Mouse (Mus musculus) embryonic facial prominence, embryonic 15.5 days (tissue): Measurements from ENCODE around the gene Slc35f3. TPM values are rescaled to one million over a fixed set of nuclear protein-coding genes. Genes with fewer than 3 reads are reported as not detected.

Experiments used
- ATAC-seq: fragments of 200-750 bp; cut with Nextera tagmentation; 2 replicates; pipeline ENCODE4 v1.8.0; 2017; ENCODE audit warnings: low read depth, moderate TSS enrichment; ENCODE audit not compliant: insufficient number of reproducible peaks, low FRiP score, low TSS enrichment
- H3K27ac ChIP-seq: fragments of 300-500 bp; sonication (generic); replicated peaks from 2 replicates; pipeline ENCODE4 v1.5.1; 2015; ENCODE audit warnings: mild to moderate bottlenecking, inconsistent platforms
- H3K27me3 ChIP-seq: fragments of 300-500 bp; sonication (generic); 2 replicates; pipeline ENCODE4 v1.6.1; 2015; ENCODE audit warnings: inconsistent platforms
- H3K36me3 ChIP-seq: fragments of 300-500 bp; sonication (generic); 2 replicates; pipeline ENCODE4 v1.6.1; 2015; ENCODE audit warnings: mild to moderate bottlenecking, inconsistent platforms
- H3K4me1 ChIP-seq: fragments of 300-500 bp; sonication (generic); 2 replicates; pipeline ENCODE4 v1.6.1; 2015; ENCODE audit warnings: inconsistent platforms
- H3K4me2 ChIP-seq: fragments of 300-500 bp; sonication (generic); replicated peaks from 2 replicates; pipeline ENCODE4 v1.6.1; 2015; ENCODE audit warnings: mild to moderate bottlenecking, inconsistent platforms
- H3K4me3 ChIP-seq: fragments of 300-500 bp; sonication (generic); replicated peaks from 2 replicates; pipeline ENCODE4 v1.5.1; 2015; ENCODE audit warnings: mild to moderate bottlenecking, inconsistent platforms
- H3K9ac ChIP-seq: fragments of 300-500 bp; sonication (generic); 2 replicates; pipeline ENCODE4 v1.6.1; 2015; ENCODE audit warnings: inconsistent platforms
- H3K9me3 ChIP-seq: fragments of 300-500 bp; sonication (generic); replicated peaks from 2 replicates; pipeline ENCODE4 v1.6.1; 2016; ENCODE audit warnings: inconsistent platforms
- WGBS: fragments of 180-500 bp; shearing (Covaris S2); methylation state at CpG from one replicate; pipeline ENCODE4 v1.1.7; 2015; 5-methylcytosine and 5-hydroxymethylcytosine counted together
- polyA plus RNA-seq: library from polyadenylated mRNA; unstranded; fragments of >200 nt; fragmentation: Nextera tagmentation; extraction: Ambion mirVana; gene quantifications from 2 replicates; pipeline ENCODE4 v1.2.1, GENCODE M21; 2015

The Slc35f3 gene
- polyA plus RNA-seq, 1 experiment from 2014 or later: 0.63 TPM

GRCm38 (mm10) chr8:126275886-126276285 lies 22.5 kb upstream of the Slc35f3 start:
- 66% methylated on average over 4 of the region's 4 CpGs for WGBS
- no peaks in the 10 kb centered on the region for H3K4me1 ChIP-seq
- no peak overlapping the region for H3K9ac ChIP-seq
- no peaks in the 10 kb centered on the region for H3K36me3 ChIP-seq
- no peaks in the 10 kb centered on the region for H3K9me3 ChIP-seq
- no peak for ATAC-seq
- H3K27ac ChIP-seq: no peak overlapping the region
- no peaks in the 10 kb centered on the region for H3K27me3 ChIP-seq
- H3K4me3 ChIP-seq: no peak overlapping the region
- no peak overlapping the region for H3K4me2 ChIP-seq

- Histone ChIP-seq H3K9ac (no peak overlapping the region), H3K27me3 (peaks cover 10% of the 10 kb centered on the region), H3K4me2 (no peak overlapping the region), H3K4me1 (no peaks in the 10 kb centered on the region), H3K9me3 (no peaks in the 10 kb centered on the region), H3K27ac (no peak overlapping the region), H3K4me3 (no peak overlapping the region), H3K36me3 (no peaks in the 10 kb centered on the region)
- WGBS: 76% methylated on average over 10 of the region's 10 CpGs
- ATAC-seq: no peak
Measured at GRCm38 (mm10) chr8:126291951-126292350, 6.4 kb upstream of the Slc35f3 start.

- Histone ChIP-seq H3K4me1 (peaks cover 9% of the 10 kb centered on the region), H3K4me2 (no peak overlapping the region), H3K27ac (no peak overlapping the region), H3K36me3 (no peaks in the 10 kb centered on the region), H3K9ac (no peak overlapping the region), H3K4me3 (no peak overlapping the region), H3K9me3 (no peaks in the 10 kb centered on the region), H3K27me3 (peaks cover 30% of the 10 kb centered on the region)
- no peak for ATAC-seq
- 26% methylated on average over 1 of the region's 1 CpGs for WGBS
Measured at GRCm38 (mm10) chr8:126297284-126297845, 993 bp upstream of the Slc35f3 start.

- H3K4me1 ChIP-seq: peaks cover 9% of the 10 kb centered on the region
- no peak overlapping the region for H3K4me3 ChIP-seq
- 15% methylated on average over 7 of the region's 7 CpGs for WGBS
- no peaks in the 10 kb centered on the region for H3K9me3 ChIP-seq
- peaks cover 30% of the 10 kb centered on the region for H3K27me3 ChIP-seq
- H3K36me3 ChIP-seq: no peaks in the 10 kb centered on the region
- peak overlapping the region; percentile 92; the same call in 1 of the 2 replicates for H3K4me2 ChIP-seq
- no peak overlapping the region for H3K27ac ChIP-seq
- H3K9ac ChIP-seq: no peak overlapping the region
- ATAC-seq: no peak
Measured at GRCm38 (mm10) chr8:126299333-126299732, 975 bp downstream of the Slc35f3 start.

GRCm38 (mm10) chr8:126300350-126300749 lies 2.0 kb downstream of the Slc35f3 start:
- H3K36me3 ChIP-seq: no peaks in the 10 kb centered on the region
- WGBS: 78% methylated on average over 5 of the region's 5 CpGs
- no peak overlapping the region for H3K4me2 ChIP-seq
- H3K4me1 ChIP-seq: peaks cover 9% of the 10 kb centered on the region
- no peak overlapping the region for H3K4me3 ChIP-seq
- no peaks in the 10 kb centered on the region for H3K9me3 ChIP-seq
- no peak overlapping the region for H3K27ac ChIP-seq
- H3K27me3 ChIP-seq: peaks cover 30% of the 10 kb centered on the region
- no peak for ATAC-seq
- H3K9ac ChIP-seq: no peak overlapping the region

GRCm38 (mm10) chr8:126301580-126301979 lies 3.2 kb downstream of the Slc35f3 start:
- 70% methylated on average over 6 of the region's 6 CpGs for WGBS
- H3K4me2 ChIP-seq: no peak overlapping the region
- no peak for ATAC-seq
- H3K9ac ChIP-seq: no peak overlapping the region
- H3K36me3 ChIP-seq: no peaks in the 10 kb centered on the region
- no peak overlapping the region for H3K4me3 ChIP-seq
- H3K4me1 ChIP-seq: peaks cover 9% of the 10 kb centered on the region
- peaks cover 30% of the 10 kb centered on the region for H3K27me3 ChIP-seq
- H3K9me3 ChIP-seq: no peaks in the 10 kb centered on the region
- H3K27ac ChIP-seq: no peak overlapping the region

GRCm38 (mm10) chr8:126307164-126307563 lies 8.8 kb downstream of the Slc35f3 start:
- H3K9ac ChIP-seq: no peak overlapping the region
- 82% methylated on average over 9 of the region's 9 CpGs for WGBS

GRCm38 (mm10) chr8:126309015-126309414 lies 10.7 kb downstream of the Slc35f3 start:
- Histone ChIP-seq H3K27ac (no peak overlapping the region), H3K36me3 (no peaks in the 10 kb centered on the region), H3K4me3 (no peak overlapping the region), H3K9me3 (no peaks in the 10 kb centered on the region), H3K27me3 (no peaks in the 10 kb centered on the region), H3K4me1 (no peaks in the 10 kb centered on the region), H3K9ac (no peak overlapping the region), H3K4me2 (no peak overlapping the region)
- 38% methylated on average over 1 of the region's 1 CpGs for WGBS
- no peak for ATAC-seq

More at GRCm38 (mm10) chr8:126307164-126307563, 8.8 kb downstream of the Slc35f3 start:
- ATAC-seq: no peak
- no peaks in the 10 kb centered on the region for H3K4me1 ChIP-seq
- H3K9me3 ChIP-seq: no peaks in the 10 kb centered on the region
- no peak overlapping the region for H3K27ac ChIP-seq
- no peaks in the 10 kb centered on the region for H3K27me3 ChIP-seq
- H3K4me2 ChIP-seq: no peak overlapping the region
- H3K4me3 ChIP-seq: no peak overlapping the region
- H3K36me3 ChIP-seq: no peaks in the 10 kb centered on the region

GRCm38 (mm10) chr8:126324931-126325330 lies 26.6 kb downstream of the Slc35f3 start:
- Histone ChIP-seq H3K36me3 (no peaks in the 10 kb centered on the region), H3K27ac (no peak overlapping the region), H3K9me3 (no peaks in the 10 kb centered on the region), H3K27me3 (no peaks in the 10 kb centered on the region), H3K4me1 (no peaks in the 10 kb centered on the region), H3K9ac (no peak overlapping the region), H3K4me3 (no peak overlapping the region), H3K4me2 (no peak overlapping the region)
- 67% methylated on average over 2 of the region's 2 CpGs for WGBS
- ATAC-seq: no peak

- no peaks in the 10 kb centered on the region for H3K36me3 ChIP-seq
- no peak overlapping the region for H3K4me2 ChIP-seq
- no peaks in the 10 kb centered on the region for H3K9me3 ChIP-seq
- no peak overlapping the region for H3K4me3 ChIP-seq
- WGBS: 83% methylated on average over 1 of the region's 1 CpGs
- no peak for ATAC-seq
- no peaks in the 10 kb centered on the region for H3K27me3 ChIP-seq
- no peak overlapping the region for H3K27ac ChIP-seq
- H3K4me1 ChIP-seq: no peaks in the 10 kb centered on the region
- no peak overlapping the region for H3K9ac ChIP-seq
Measured at GRCm38 (mm10) chr8:126326136-126326535, 27.8 kb downstream of the Slc35f3 start.

GRCm38 (mm10) chr8:126326731-126327130 lies 28.4 kb downstream of the Slc35f3 start:
- no peaks in the 10 kb centered on the region for H3K36me3 ChIP-seq
- H3K27me3 ChIP-seq: no peaks in the 10 kb centered on the region
- 66% methylated on average over 8 of the region's 8 CpGs for WGBS
- no peak overlapping the region for H3K4me2 ChIP-seq
- H3K4me3 ChIP-seq: no peak overlapping the region
- no peak overlapping the region for H3K27ac ChIP-seq
- no peaks in the 10 kb centered on the region for H3K4me1 ChIP-seq
- no peak overlapping the region for H3K9ac ChIP-seq
- no peaks in the 10 kb centered on the region for H3K9me3 ChIP-seq
- ATAC-seq: no peak

GRCm38 (mm10) chr8:126327786-126328185 lies 29.4 kb downstream of the Slc35f3 start:
- no peaks in the 10 kb centered on the region for H3K27me3 ChIP-seq
- H3K4me1 ChIP-seq: no peaks in the 10 kb centered on the region
- WGBS: 37% methylated on average over 5 of the region's 5 CpGs
- H3K4me3 ChIP-seq: no peak overlapping the region
- H3K4me2 ChIP-seq: no peak overlapping the region
- H3K9me3 ChIP-seq: no peaks in the 10 kb centered on the region
- ATAC-seq: no peak
- H3K36me3 ChIP-seq: no peaks in the 10 kb centered on the region
- H3K9ac ChIP-seq: no peak overlapping the region
- no peak overlapping the region for H3K27ac ChIP-seq
